Mouse (Mus musculus): ENCODE measurements around the gene Fam3b.

DNA sequence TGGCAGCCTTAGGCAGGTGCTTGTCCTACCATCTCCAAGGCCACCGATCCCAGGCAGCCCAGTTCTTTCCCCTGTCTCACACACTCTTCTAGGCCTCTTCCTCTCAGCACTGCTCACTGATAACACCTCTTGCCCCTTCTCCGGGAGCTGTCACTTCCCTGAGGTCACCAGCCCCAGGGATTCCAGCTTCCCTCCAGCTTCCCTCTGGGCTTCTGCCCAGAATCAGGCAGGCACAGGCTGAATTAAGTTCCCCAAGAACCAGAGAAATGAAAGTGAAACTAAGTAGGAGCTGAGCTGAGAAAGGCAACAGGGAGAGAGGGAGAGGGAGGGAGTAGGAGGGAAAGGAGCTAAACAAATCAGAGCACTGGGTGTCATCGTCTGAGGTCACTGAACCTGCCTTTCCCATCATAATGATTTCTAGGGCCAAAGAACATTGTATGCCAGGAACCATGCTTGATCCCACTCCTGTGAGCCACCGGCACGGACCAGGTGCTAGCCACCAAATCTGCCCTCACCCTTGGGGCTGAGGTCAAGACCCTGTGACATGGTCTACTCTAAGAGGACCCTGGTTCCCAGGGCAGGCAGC, 20.4 kb upstream of the Fam3b start:
- no peak for TF ChIP-seq CTCF (IDR thresholded peaks at IDR 0.05; ENCODE audit: low read depth)
- no peak for TF ChIP-seq EP300 (optimal IDR thresholded peaks at IDR 0.05)
